Mouse (Mus musculus): ENCODE measurements around the gene Mbnl2.

DNA sequence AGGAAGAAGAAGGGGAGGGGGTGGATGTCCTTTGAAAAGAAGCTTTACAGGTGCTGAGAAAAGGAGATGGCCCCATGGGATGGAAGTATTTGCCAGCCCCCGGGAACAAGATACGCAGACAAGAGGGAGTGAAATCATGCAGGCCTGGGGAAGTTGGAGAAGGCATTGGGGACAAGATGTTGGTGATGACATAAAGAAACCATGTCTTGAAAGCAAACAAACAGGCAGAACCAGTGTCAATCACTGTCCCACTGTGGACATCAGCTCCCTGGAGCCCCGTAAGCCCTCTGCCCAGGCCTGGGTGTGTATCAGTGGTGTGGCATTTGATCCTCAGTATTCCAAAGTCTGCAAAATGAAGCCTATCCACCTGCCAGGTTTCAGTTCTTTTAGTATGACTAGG is 63.2 kb downstream of the Mbnl2 start:
- TF ChIP-seq CTCF (IDR thresholded peaks at IDR 0.05; ENCODE audit: borderline replicate concordance, control insufficient read depth, extremely low read depth, insufficient read depth, low read length, poor library complexity) (no peak), POLR2A (IDR thresholded peaks at IDR 0.05; ENCODE audit: control insufficient read depth, extremely low read depth, insufficient read depth, low read length, poor library complexity) (no peak)

Measured in thymus, adult 2 months (tissue).